Mouse (Mus musculus): Measurements from ENCODE around the gene Spred2.

DNA sequence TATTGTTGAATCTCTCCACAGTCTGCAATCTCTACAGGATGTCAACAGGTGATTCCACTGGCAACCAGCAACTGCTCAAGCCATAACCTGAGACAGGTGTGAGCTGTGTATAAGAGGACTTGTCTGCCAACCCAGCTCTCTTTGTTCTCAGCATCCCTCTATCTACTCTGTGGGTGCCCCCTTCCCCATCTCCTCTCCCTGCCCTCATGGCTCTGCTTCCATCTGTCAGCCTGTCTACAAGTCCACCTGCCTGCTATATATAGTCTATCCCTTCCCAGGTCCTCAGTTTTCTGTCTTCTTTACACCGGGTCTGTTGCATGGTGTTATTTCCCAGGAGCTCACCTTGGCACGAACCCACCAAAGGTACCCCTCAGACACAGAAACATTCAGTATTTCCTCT lies 140.8 kb downstream of the Spred2 start:
- TF ChIP-seq POLR2A (IDR thresholded peaks at IDR 0.05; ENCODE audit: borderline replicate concordance, extremely low read depth, low read depth, low read length): no peak
- no peak for TF ChIP-seq CTCF (IDR thresholded peaks at IDR 0.05; ENCODE audit: insufficient read depth, low read length)
